Mouse (Mus musculus): ENCODE data around the gene Slc5a5.
"Not testable (repeated sequence)": the region's sequence is repeated elsewhere in the genome, so short reads cannot be mapped to it uniquely, and the experiment has no call there.

Slc5a5 gene

GRCm38 (mm10) chr8:70900872-70901387 is 8.4 kb upstream of the Slc5a5 start:
- no peak for DNase-seq

GRCm38 (mm10) chr8:70899226-70899625 is 6.7 kb upstream of the Slc5a5 start:
- no peak for DNase-seq

- no peak for DNase-seq
These were observed 6.2 kb upstream of the Slc5a5 start for GRCm38 (mm10) chr8:70898661-70899198.

GRCm38 (mm10) chr8:70897681-70898413 is 5.3 kb upstream of the Slc5a5 start:
- peak; percentile 87 to 93 for DNase-seq

- peak; percentile 95 to 99 for DNase-seq
These were observed 4.6 kb upstream of the Slc5a5 start, which contains the start of gene Rpl18a for GRCm38 (mm10) chr8:70897021-70897680. Gene Rpl18a (minus strand): TSS chr8:70897412.

- DNase-seq: no peak
These were observed 3.9 kb upstream of the Slc5a5 start for GRCm38 (mm10) chr8:70896316-70897020.

- DNase-seq: not testable (repeated sequence)
These were observed 3.2 kb upstream of the Slc5a5 start for GRCm38 (mm10) chr8:70895571-70896259.

GRCm38 (mm10) chr8:70894771-70895545 is 2.4 kb upstream of the Slc5a5 start:
- DNase-seq: no peak

- DNase-seq: no peak
These were observed 1.8 kb upstream of the Slc5a5 start for GRCm38 (mm10) chr8:70894385-70894720.

- peak; percentile 63 to 76 for DNase-seq
These were observed 1.3 kb upstream of the Slc5a5 start for GRCm38 (mm10) chr8:70893656-70894384.

- no peak for DNase-seq
These were observed 519 bp upstream of the Slc5a5 start for GRCm38 (mm10) chr8:70892896-70893655.

GRCm38 (mm10) chr8:70891356-70891755 is 1.2 kb downstream of the Slc5a5 start:
- DNase-seq: no peak

GRCm38 (mm10) chr8:70890656-70891055 is 1.9 kb downstream of the Slc5a5 start:
- no peak for DNase-seq

GRCm38 (mm10) chr8:70887669-70888068 is 4.9 kb downstream of the Slc5a5 start:
- DNase-seq: no peak

GRCm38 (mm10) chr8:70885612-70886011 is 6.9 kb downstream of the Slc5a5 start:
- no peak for DNase-seq

GRCm38 (mm10) chr8:70884683-70885082 is 7.9 kb downstream of the Slc5a5 start:
- DNase-seq: no peak

GRCm38 (mm10) chr8:70884186-70884585 is 8.4 kb downstream of the Slc5a5 start:
- no peak for DNase-seq

- DNase-seq: peak in 1 of 2 experiments; percentile 55
These were observed 12.0 kb downstream of the Slc5a5 start for GRCm38 (mm10) chr8:70880546-70880945.

- peak; percentile 90 to 92 for DNase-seq
These were observed 12.4 kb downstream of the Slc5a5 start for GRCm38 (mm10) chr8:70880126-70880525.

GRCm38 (mm10) chr8:70879500-70879899 is 13.1 kb downstream of the Slc5a5 start:
- DNase-seq: peak; percentile 55 to 63

All from cerebellum, adult 18-20 months (tissue).